Mouse (Mus musculus) ovary, postnatal 14 days (tissue): ENCODE measurements around the gene Gabarapl1.
"Not testable (repeated sequence)": the region's sequence is repeated elsewhere in the genome, so short reads cannot be mapped to it uniquely, and the experiment has no call there.

Experiments used
- DNase-seq: peaks from one replicate; pipeline ENCODE4 v3.0.0; 2022; ENCODE audit warnings: low spot score

Gabarapl1 gene

GRCm38 (mm10) chr6:129532942-129533860 is at the start of gene Gabarapl1:
Gene Gabarapl1, plus strand, starts transcription at chr6:129533160.
- peak; percentile 62 for DNase-seq

GRCm38 (mm10) chr6:129494924-129495323 is 38.0 kb upstream of the Gabarapl1 start:
- no peak for DNase-seq

DNA sequence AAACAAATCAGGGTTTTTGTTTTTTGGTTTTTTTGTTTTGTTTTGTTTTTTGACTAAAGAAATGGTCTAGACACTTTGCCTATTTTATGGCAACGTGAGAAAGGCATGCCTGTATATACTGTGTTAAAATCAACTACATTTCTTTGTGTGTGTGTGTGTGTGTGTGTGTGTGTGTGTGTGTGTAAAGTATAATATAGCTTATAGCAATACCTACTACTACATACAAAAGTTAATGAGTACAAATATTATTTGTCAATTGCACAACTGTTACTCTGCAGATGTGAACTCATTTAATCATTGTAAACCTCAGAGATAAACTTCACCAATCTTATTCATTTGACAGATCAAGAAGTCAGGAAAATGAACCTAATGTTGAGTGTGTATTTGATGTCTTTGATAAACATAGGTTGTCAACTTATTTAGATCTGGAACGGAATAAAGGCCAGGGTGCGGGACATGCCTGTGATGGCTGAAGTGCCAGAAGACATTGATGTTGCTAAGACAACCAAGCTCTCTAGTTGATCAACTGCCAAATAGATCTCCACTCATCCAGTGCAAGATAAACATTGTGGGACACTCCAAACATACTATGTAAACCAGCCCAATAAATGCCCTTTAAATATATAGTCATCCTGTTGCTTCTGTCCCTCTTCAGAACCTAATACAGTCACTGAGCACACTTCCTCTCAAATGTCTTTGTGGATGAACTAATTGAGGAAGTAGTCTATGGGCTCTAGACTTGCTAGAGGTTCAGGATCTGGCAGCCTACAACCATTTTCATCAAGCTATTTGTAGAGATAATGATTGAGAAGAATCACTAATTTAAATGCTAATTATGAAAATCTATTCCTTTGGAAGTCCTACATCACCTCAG is 35.4 kb upstream of the Gabarapl1 start:
- DNase-seq = no peak

DNA sequence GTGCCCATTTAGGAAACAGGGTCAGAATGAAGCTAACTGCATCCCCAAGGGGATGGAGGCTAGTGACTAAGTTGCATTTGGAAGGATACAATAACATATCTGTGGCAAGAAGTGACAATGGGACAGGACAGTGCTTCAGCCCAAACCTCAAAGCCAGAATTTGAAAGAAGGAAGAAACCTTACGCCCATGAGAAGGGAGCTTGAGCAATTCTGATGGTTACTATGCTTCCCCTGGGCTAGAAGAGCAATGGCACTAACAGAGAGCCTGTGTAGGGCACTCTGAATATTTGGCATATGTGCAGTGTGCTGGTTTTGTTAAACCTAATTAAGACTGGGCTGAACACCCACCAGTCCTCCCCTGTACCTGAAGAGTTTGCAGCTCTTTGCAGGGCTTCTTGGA is 33.4 kb upstream of the Gabarapl1 start:
- not testable (repeated sequence) for DNase-seq

- DNase-seq = no peak
Measured at GRCm38 (mm10) chr6:129503471-129503870, 29.5 kb upstream of the Gabarapl1 start.

DNA sequence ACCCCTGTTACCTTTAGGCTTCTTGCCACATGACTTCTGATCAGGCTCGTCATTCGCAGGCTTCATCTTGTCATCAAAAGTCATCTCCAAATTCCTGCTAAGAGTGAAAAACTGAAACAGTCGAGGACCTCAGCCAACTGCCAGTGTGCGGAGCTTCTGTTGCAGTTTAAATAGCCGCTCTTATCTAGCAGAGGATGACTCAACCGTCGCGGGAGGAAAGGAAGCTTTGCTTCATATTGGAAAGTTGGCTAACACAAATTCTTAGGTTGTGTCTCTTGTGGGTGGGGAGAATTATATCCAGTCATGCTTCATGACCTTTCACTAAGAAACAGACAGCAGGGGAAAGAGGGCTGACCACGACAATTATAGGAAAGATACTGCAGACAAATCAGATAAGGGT is 25.9 kb upstream of the Gabarapl1 start, which contains the start of gene Olr1:
Gene Olr1, minus strand, starts transcription at position 142 of the 400 bp plus-strand sequence.
- DNase-seq = no peak

GRCm38 (mm10) chr6:129510120-129510911 is 22.6 kb upstream of the Gabarapl1 start:
- no peak for DNase-seq

- DNase-seq = no peak
Measured at GRCm38 (mm10) chr6:129512367-129512766, 20.6 kb upstream of the Gabarapl1 start, which contains the start of gene Tmem52b. Gene Tmem52b, plus strand, starts transcription at chr6:129512555.

DNA sequence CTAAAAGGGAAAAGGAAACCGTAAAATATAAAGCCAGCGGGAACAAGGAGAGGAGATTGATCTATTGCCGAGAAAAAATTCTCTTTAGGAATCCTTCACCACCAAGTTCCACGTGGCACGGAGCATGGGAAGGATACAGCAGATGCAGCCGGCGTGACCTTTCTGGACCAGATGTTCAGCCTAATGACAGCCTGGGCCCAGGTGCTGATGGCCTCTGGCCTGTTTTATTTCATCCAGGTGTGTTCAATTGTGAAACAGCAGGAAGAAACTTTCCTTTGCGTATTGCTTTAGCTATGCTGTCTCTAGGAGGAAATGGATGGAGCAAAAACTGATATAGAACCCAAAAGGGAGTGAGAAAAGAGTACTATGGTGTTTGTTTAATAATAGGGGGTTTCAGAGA is 20.1 kb upstream of the Gabarapl1 start:
- no peak for DNase-seq

DNA sequence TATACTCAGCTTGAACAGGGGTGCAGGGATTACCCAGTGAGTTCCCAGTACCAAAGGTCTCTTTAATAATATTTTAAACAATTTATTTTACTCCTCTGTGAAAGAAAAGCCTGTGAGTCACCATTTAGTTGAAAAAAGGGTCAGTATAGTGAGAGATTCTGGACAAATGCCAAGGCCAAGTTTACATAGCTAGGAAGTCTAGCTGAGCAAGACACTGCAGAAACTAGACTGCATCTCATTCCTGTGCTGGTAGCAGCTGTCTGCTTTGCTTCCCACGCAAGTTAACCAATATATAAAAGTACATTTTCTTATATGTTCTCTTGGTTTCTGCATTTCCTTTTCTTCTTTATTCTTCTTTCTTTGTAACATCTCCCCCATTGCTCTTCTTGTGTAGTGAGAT is 19.6 kb upstream of the Gabarapl1 start:
- no peak for DNase-seq

DNA sequence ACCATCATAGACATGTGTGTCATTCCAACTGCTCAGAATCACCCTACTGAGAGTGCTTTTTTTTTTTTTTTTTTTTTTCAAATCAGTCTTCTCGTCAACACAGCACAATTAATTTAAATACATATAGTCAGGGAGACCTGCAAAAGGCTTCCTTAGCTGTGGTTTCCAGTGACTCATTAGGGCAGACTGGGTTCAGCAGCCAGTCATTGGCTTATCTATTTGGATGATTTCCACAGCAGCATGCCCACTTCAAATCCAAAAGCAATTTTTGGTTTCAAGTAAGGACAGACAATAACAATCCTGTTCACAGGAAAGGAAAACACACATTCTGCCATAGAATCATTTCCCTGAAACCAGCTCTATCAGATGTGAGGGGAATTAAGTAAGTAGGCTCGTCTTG is 18.6 kb upstream of the Gabarapl1 start:
- no peak for DNase-seq

DNA sequence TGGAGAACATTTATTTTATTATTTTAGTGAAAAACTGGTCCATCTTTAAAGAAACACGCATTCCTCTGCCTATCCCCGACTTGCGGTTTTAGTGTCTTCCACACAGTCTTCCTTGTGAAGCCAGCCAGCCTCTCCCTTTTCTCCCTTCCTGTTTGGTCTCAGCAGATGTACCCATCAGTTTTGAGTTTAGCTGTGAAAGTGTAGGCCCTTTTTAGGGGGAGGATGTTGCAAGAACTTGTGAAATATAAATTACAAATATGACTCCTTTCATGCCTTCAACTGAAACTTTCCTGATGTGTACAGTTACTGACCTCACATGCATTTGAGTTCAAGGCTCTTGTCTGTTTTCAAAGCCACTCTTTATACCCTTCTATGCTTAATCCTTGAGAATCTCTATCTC is 17.9 kb upstream of the Gabarapl1 start:
- no peak for DNase-seq

GRCm38 (mm10) chr6:129516388-129516787 is 16.6 kb upstream of the Gabarapl1 start:
- no peak for DNase-seq

DNA sequence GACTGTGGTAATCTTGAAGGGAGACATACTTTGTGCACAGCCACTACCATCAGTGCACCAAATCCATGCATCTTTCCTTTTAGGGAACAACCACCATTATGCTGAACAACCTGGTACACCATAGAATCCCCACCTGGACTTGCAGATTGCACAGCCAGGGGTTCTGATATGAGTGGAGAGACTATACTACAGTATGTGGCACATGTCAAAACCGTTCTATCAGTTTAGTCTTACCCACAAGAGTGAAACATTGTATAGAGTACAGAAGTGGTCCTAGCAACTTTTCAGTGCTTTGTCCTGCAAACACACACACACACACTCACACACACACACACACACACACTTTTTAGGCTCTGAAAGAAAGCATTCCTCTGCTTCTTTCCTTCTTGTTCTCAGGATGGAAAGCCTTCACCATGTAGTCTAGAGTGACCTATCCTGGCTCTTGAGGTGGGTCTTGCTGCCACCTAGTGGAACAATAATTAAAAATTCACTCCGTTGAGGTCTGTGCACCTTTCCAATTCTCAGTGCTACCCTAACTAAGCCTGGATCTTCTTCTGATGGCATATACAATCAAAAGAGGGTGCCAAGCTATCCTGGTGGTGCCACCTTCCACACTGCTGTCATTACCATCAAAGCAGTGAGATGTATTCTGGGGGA is 15.1 kb upstream of the Gabarapl1 start:
- DNase-seq = peak; percentile 25

DNA sequence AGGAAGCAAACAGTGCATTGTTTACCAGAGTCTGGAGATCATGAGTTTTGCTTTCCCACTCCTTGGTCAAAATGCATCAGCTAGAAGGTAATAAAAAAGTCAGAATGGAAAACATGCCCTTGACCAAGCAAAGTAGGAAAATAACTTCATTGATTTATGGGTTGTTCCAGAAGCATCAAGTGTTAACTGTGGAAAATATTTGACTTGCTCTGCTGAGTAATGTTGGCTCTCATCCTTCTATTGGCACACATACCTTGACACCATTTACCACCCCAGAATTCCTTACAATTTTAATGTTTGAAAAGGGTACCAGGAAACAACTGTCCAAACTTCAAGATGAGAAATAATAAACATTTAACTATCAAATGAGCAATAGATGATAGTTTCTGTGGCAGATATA is 6.9 kb upstream of the Gabarapl1 start:
- no peak for DNase-seq

- DNase-seq = no peak
Measured at GRCm38 (mm10) chr6:129527416-129527815, 5.5 kb upstream of the Gabarapl1 start.

- DNase-seq = no peak
Measured at GRCm38 (mm10) chr6:129529605-129530004, 3.4 kb upstream of the Gabarapl1 start.

DNA sequence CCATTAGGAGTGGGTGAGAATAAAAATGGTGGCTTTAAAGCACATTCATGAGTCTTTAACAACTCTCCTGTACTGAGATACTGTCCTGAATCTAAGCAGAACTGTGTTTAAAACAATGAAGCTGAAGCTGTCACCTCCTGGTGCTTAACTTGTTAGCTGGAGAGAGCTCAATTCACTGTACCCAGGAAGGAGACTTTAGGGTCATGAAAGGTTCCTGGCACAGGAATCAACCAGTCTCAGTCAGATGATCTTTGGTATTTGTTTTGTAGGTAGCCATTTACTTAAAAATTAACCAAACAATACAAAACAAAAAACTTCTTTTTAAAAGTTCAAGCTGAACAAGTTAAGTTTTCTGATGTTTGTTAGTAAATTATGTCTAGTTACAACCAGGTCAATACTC is 2.7 kb upstream of the Gabarapl1 start:
- no peak for DNase-seq

DNA sequence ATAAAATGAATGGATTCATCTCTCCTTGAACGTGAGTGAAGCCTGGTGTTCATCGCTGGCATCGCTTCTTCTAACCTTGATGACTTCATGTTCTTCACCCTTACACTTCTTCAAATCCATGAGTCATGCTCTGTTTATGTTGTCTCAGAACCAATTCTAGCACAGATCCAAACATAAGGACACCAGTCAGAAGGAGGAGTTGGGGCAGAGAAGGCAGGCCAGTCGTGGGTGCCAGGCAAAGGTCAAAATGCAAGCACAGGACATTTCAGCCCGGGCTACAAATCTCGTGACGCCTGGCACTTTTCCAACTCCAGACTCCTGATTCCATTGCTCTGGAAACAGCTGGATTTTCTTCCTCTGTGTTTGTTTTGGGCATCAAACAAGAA is 411 bp upstream of the Gabarapl1 start:
- DNase-seq = peak; percentile 56

DNA sequence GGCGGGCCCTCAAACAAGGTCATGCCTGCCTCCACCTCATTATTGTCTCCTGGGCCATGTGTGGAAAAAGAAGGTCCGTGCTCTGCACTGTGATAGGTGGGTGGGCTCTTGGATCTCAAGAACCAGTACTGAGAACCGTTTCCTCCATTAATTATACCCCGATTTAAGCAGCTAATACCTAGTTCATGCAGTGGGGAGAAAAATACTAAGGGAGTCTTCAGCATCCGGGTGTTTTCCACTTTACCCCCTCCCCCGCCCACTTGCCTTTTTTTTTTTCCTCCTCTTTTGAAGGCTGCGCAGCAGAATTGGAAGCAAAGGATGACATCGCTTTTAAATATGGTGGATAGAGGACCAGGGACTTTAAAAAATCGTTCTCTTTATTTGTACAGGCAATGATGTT is 1.1 kb downstream of the Gabarapl1 start:
- no peak for DNase-seq

GRCm38 (mm10) chr6:129534627-129535190 is 1.7 kb downstream of the Gabarapl1 start:
- no peak for DNase-seq
